ENCODE assay signal across 7 mouse cellular contexts in the genomic region with DNA sequence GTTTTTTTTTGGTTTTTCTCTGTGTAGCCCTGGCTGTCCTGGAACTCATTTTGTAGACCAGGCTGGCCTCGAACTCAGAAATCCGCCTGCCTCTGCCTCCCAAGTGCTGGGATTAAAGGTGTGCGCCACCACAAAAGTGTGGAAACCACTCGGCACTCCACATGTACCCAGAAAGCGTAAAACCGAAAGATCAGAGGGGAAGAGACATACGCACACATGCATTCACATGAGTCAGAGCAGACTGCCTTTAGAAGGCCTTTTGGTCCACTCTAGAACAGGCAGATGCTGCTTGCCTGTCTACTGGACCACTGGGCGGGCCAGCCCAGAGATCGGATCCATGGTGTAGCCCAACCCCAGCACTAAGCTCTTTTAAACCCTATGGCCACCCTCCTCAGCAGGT. TPM values are rescaled to one million over a fixed set of nuclear protein-coding genes. Genes with fewer than 3 reads are reported as not detected.
A peak's percentile ranks its signal among the peaks of the same experiment; 100 is the strongest.
DNase-seq lines count a peak whose midpoint lies in the region; ATAC-seq lines count a peak whose summit lies in the region.
"Not testable (repeated sequence)": the region's sequence is repeated elsewhere in the genome, so short reads cannot be mapped to it uniquely, and the experiment has no call there.

No protein-coding gene starts in this region.

- H3K9me3 ChIP-seq in embryonic facial prominence, embryonic 13.5 days; heart, embryonic 15.5 days (replicated peaks); intestine, embryonic 15.5 days; kidney, embryonic 16.5 days (ENCODE audit: low read length); stomach, embryonic 16.5 days (replicated peaks; ENCODE audit: control insufficient read depth, low read length): not testable (repeated sequence)

- WGBS in embryonic facial prominence, embryonic 13.5 days: 93% methylated on average over 9 of the region's 9 CpGs
- 88% methylated on average over 9 of the region's 9 CpGs for whole genome bisulfite sequencing in heart, embryonic 15.5 days
- WGBS in intestine, embryonic 15.5 days: 84% methylated on average over 9 of the region's 9 CpGs
- WGBS in kidney, embryonic 16.5 days: 83% methylated on average over 9 of the region's 9 CpGs
- 93% methylated on average over 9 of the region's 9 CpGs for WGBS in stomach, embryonic 16.5 days

- DNase-seq in CD4-positive, CD25-positive, alpha-beta regulatory T cell, adult 2 months (ENCODE audit: low read depth, low spot score): peak; percentile 63
- DNase-seq in naive thymus-derived CD4-positive, alpha-beta T cell, adult 2 months (ENCODE audit: low read depth): peak; percentile 59

- H3K27me3 ChIP-seq in embryonic facial prominence, embryonic 13.5 days: peaks cover 12% of the 10 kb centered on the region
- not testable (repeated sequence) for H3K27me3 ChIP-seq in heart, embryonic 15.5 days; intestine, embryonic 15.5 days (replicated peaks); kidney, embryonic 16.5 days (ENCODE audit: insufficient read depth, low read length); stomach, embryonic 16.5 days (ENCODE audit: control insufficient read depth, insufficient read depth, low read length)

- H3K27ac ChIP-seq in embryonic facial prominence, embryonic 13.5 days: peak overlapping the region; percentile 66; the same call in 1 of the 2 replicates
- peak overlapping the region; percentile 18; the same call in 1 of the 2 replicates for H3K27ac ChIP-seq in heart, embryonic 15.5 days
- peak overlapping the region; percentile 49 for H3K27ac ChIP-seq in intestine, embryonic 15.5 days
- peak overlapping the region; percentile 48 for H3K27ac ChIP-seq in kidney, embryonic 16.5 days (ENCODE audit: low read length)
- peak overlapping the region; percentile 39; the same call in 1 of the 2 replicates for H3K27ac ChIP-seq in stomach, embryonic 16.5 days (ENCODE audit: low read length)

- H3K4me2 ChIP-seq in embryonic facial prominence, embryonic 13.5 days; heart, embryonic 15.5 days; intestine, embryonic 15.5 days (replicated peaks); kidney, embryonic 16.5 days (replicated peaks; ENCODE audit: low read depth, low read length); stomach, embryonic 16.5 days (ENCODE audit: low read depth, low read length): not testable (repeated sequence)

- not testable (repeated sequence) for H3K9ac ChIP-seq in embryonic facial prominence, embryonic 13.5 days; heart, embryonic 15.5 days; intestine, embryonic 15.5 days; kidney, embryonic 16.5 days (replicated peaks; ENCODE audit: low read length); stomach, embryonic 16.5 days (ENCODE audit: low read length)

- peaks cover 65% of the 10 kb centered on the region for H3K4me1 ChIP-seq in embryonic facial prominence, embryonic 13.5 days
- peaks cover 46% of the 10 kb centered on the region for H3K4me1 ChIP-seq in heart, embryonic 15.5 days (replicated peaks)
- H3K4me1 ChIP-seq in intestine, embryonic 15.5 days (replicated peaks): peaks cover 55% of the 10 kb centered on the region
- H3K4me1 ChIP-seq in kidney, embryonic 16.5 days (ENCODE audit: insufficient read depth, low read length): peaks cover 89% of the 10 kb centered on the region
- peaks cover 57% of the 10 kb centered on the region for H3K4me1 ChIP-seq in stomach, embryonic 16.5 days (ENCODE audit: control insufficient read depth, insufficient read depth, low read length)

- not testable (repeated sequence) for H3K36me3 ChIP-seq in embryonic facial prominence, embryonic 13.5 days; heart, embryonic 15.5 days; intestine, embryonic 15.5 days; kidney, embryonic 16.5 days (ENCODE audit: insufficient read depth, low read length); stomach, embryonic 16.5 days (ENCODE audit: control insufficient read depth, insufficient read depth, low read length)

- not testable (repeated sequence) for ATAC-seq in embryonic facial prominence, embryonic 13.5 days (ENCODE audit: insufficient number of reproducible peaks, insufficient read depth, low FRiP score, low TSS enrichment, low read depth); heart, embryonic 15.5 days (replicated peaks; ENCODE audit: insufficient number of reproducible peaks, insufficient read depth, low FRiP score, low read depth); intestine, embryonic 15.5 days; kidney, embryonic 16.5 days (ENCODE audit: low FRiP score, low TSS enrichment); stomach, embryonic 16.5 days (ENCODE audit: insufficient read depth, low FRiP score)

- not testable (repeated sequence) for H3K4me3 ChIP-seq in embryonic facial prominence, embryonic 13.5 days; heart, embryonic 15.5 days; intestine, embryonic 15.5 days (replicated peaks); kidney, embryonic 16.5 days (ENCODE audit: low read length); stomach, embryonic 16.5 days (replicated peaks; ENCODE audit: low read length)

RNA-seq across cellular contexts. Expression of gene Ccdc88c, which starts 15.2 kb away (rescaled TPM):
- polyA plus RNA-seq in embryonic facial prominence, embryonic 13.5 days (2015; fragmentation: Nextera tagmentation; extraction: Ambion mirVana): 4.5 and 5.5 TPM in 2 replicates
- 2.4 and 5.3 TPM in 2 replicates for polyA plus RNA-seq in heart, embryonic 15.5 days (2015; fragmentation: Nextera tagmentation; extraction: Ambion mirVana)
- 13.6 and 14.9 TPM in 2 replicates for polyA plus RNA-seq in intestine, embryonic 15.5 days (2015; fragmentation: Nextera tagmentation; extraction: Ambion mirVana)
- 12.0 and 14.3 TPM in 2 replicates for polyA plus RNA-seq in kidney, embryonic 16.5 days (2015; fragmentation: Nextera tagmentation; extraction: Ambion mirVana)
- 8.3 and 11.1 TPM in 2 replicates for polyA plus RNA-seq in stomach, embryonic 16.5 days (2015; fragmentation: Nextera tagmentation; extraction: Ambion mirVana)
